Mouse (Mus musculus) left cerebral cortex, postnatal 10 days (tissue): Measurements from ENCODE around the gene Nod2. TPM values are rescaled to one million over a fixed set of nuclear protein-coding genes. Genes with fewer than 3 reads are reported as not detected.
"Not testable (repeated sequence)": the region's sequence is repeated elsewhere in the genome, so short reads cannot be mapped to it uniquely, and the experiment has no call there.

Experiments
- DNase-seq, 2 experiments: peaks; one replicate each; pipeline ENCODE4 v3.0.0; 2021 to 2022; ENCODE audit warnings: low spot score in 2 of 2, mixed read lengths in 1 of 2; ENCODE audit errors: extremely low spot score in 1 of 2
- intact Hi-C: fragments of 180-260 bp; cut with DNase I; formaldehyde crosslinking; loops from one replicate; pipeline ENCODE4 v1.15.1; 2025
- total RNA-seq, 2 experiments: library from RNA; stranded (reverse); gene quantifications; 2 replicates each; pipeline ENCODE4 v1.2.3; 2021

Gene Nod2
- total RNA-seq, 2 experiments from 2014 or later: 0.61 to 0.97 TPM

GRCm38 (mm10) chr8:88627265-88627991 is 19.7 kb upstream of the Nod2 start:
- intact Hi-C loops: loop anchor here (5.0 kb wide), 1 partner anchor 130 kb away; no protein-coding TSS in a partner anchor
- peak; percentile 64 to 92 for DNase-seq

DNA sequence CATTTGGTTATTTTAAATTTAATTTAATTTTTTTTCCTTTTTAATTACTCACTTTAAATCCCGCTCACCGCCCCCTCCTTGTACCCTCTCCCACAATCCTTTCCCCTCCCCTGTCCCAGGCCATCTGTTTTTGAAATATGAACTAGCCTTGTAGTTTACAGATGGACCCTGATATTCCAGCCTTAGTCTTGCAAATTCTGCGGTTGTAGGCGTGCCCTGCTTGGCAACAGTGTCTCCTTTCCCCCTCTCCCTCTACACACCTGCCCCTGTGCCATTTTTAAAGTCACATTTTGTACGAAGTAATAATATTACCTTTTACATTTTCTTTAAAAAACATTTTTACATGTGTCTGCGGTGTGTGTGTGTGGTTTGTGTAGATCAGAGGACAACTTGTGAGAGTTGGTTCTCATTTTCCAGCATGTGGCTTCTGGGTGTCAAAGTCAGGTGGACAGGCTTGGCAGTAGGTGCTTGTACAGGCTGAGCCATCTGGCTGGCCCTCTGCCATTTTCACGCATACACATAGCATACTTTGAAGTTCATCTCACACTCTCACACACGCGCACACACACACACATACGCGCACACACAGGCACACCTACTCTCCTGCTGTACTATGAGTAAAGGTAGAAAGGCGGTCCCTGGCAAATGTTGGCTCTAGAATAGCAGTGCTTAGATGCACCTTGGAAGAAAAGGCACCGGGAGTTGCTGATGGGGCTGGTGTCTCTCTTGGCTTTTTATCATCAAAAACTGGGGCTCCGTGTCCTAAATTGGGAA is 18.9 kb upstream of the Nod2 start:
- DNase-seq: peak in 1 of 2 experiments; percentile 63
- intact Hi-C loops: loop anchor here (2.0 to 5.0 kb wide), 2 partner anchors 69 to 129 kb away; partner anchors contain the start of gene Cyld

- intact Hi-C loops: no loop called here
- no peak for DNase-seq
Measured at GRCm38 (mm10) chr8:88630225-88630624, 16.9 kb upstream of the Nod2 start.

DNA sequence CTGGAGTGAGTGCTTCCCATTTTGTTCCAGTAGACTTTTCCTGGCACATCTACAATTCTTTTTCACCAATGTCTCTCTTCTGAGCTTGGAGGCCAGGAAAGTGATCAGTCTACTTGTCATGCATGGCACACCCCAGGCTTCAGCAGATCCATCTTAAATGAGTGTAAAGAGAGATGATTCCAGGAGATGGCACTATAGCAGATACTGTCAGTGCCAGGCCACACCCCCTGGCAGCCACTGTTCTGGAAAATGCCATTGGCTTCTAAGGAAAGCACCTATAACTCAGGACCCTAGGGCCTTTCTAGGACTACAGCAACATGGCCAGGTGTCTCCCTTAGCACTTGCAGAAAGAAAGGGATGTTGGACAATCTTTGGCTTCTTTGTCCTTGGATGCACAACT is 16.0 kb upstream of the Nod2 start:
- intact Hi-C loops: no loop called here
- DNase-seq: peak; percentile 38 to 58

- no peak for DNase-seq
- intact Hi-C loops: no loop called here
Measured at GRCm38 (mm10) chr8:88633343-88633765, 13.8 kb upstream of the Nod2 start.

DNA sequence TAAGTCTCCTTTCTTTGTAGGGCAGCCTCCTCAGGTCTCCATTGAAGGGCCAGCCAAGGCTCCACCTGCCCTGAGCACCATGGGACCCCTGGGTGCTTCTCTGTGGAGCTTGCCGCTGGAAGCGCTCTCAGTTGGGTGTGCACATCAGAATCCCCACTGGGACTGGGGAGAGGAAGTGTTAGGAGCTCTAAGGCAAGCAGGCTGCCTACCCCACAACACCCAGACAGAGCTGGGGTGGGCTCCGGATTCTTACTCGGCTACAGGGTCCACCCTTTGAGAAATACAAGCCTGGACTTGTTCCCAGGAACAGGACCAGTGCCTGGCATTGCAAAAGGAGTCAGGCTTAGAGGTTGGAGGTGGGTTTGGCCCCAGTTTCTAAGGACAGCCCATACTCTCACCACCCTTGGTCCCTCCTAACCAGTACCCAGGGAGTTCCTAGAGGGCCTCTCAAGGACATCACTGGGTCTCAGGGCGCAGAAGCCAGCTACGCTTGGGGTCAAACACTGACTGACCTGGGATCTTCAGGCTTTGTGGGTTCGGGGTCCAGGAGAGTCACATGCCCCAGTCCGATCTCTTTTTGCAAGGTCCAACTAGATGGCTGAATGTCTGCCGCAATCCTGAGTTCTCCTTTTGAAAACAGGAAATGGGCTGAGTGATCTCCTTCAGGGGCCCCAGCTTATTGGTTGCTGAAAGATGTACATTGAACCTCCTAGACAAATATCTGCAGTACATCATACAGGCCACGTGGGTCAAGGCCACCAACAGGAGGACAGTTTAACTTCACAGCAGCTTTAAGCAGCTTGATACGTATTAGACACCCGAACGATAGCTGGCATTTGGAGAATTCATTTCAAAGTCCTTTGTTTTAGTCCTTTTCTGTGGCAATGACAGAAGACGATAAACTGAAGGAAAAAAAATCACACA is 11.4 kb upstream of the Nod2 start, which contains the start of gene Snx20:
Gene Snx20 (minus strand): TSS at position 655 of the 924 bp plus-strand sequence.
- intact Hi-C loops: no loop called here
- DNase-seq: no peak

- intact Hi-C loops: no loop called here
Measured at GRCm38 (mm10) chr8:88637092-88638000, 9.8 kb upstream of the Nod2 start.

DNA sequence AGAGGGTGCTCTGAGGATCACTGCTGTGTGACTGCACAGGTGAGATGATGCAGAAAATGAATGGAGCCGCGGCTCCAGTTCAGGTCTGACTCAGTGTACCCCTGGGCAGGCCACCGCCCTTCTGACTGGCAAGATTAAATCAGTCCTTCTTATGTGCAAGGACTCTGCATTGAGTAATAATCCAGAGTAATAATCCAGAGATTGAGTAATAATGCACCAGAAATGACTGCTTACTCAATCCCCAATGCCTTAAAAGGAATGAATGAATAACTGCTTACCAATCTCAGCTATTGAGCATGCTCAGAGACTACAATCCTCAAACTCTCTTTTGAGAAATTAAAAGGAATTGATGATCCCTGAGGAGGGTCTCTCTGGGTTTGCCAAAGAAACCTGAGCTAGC is 8.2 kb upstream of the Nod2 start:
- intact Hi-C loops: no loop called here
- no peak for DNase-seq

More at GRCm38 (mm10) chr8:88637092-88638000, 9.8 kb upstream of the Nod2 start:
- DNase-seq: no peak

DNA sequence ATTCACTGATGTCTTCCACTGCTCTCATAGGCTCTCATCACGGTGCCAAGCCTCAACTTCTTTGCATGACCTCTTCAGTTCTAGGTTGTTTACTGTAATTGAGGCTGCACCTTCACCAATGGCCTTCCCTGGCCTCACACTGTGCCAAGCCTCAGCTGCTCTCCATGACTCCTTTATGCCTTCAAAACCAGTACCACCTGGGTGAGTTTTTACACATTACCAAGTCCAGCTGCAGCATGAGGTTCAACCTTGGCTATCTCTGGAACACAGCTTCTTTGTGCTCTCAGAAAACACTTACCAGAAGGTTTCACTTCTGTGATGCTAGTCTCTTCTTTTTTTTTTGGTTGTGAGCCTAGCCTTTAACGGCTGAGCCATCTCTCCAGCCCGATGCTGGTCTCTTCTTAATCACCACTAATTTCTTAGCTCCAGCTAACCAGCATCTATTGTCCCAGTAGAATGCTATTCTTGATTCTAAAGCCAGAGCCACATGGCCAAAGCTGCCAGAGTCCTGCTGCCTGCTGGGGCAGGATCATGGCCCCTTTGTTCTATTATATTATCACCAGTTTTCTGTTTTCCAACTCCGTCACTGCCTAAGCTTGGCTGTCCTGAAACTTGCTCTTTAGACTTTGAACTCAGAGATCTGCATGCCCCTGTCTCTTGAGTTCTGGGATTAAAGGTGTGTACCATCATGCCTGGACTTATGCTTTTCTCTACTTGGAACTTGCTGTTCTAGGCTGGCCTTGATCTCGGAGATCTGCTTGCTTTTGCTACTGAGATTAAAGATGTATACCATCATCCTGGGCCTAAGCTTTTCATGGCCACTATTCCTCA is 4.2 kb upstream of the Nod2 start:
- intact Hi-C loops: no loop called here

GRCm38 (mm10) chr8:88648322-88648721 is 1.2 kb downstream of the Nod2 start:
- intact Hi-C loops: no loop called here
- DNase-seq: no peak

More for the DNA sequence above, 4.2 kb upstream of the Nod2 start:
- no peak for DNase-seq

DNA sequence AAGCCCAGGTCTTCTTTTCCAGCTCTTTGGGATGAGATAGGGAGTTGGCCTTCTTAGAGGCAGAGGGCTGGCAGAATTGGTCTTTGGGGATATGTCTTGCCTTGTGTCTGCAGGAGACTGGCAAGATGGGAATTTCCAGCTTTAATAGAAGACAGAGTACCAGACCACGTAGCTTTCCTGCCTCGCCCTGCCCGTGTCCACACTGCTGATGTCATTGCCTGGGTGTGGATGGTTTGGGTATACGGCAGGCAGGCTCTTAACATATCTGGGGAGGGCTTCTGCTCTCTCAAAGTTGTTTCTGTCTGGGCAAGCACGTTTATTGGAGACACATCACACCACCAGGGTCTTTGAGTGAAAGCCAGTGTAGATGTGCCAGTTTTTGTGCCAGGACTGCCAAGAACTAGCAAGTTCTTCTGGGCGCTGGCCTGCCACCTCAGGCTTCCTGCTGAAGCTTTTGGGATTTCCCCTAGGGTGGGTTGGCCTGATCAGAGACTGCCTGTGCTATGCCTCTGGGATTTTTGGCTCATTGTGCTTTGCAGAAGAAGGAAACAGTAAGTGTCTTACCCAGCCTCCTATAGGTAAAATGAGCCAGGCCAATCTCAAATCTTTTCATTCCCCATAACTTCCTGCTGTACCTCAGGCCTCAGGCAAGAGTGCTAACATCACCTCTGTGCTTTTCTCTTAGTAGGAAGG is 3.0 kb downstream of the Nod2 start:
- intact Hi-C loops: no loop called here
- no peak for DNase-seq

DNA sequence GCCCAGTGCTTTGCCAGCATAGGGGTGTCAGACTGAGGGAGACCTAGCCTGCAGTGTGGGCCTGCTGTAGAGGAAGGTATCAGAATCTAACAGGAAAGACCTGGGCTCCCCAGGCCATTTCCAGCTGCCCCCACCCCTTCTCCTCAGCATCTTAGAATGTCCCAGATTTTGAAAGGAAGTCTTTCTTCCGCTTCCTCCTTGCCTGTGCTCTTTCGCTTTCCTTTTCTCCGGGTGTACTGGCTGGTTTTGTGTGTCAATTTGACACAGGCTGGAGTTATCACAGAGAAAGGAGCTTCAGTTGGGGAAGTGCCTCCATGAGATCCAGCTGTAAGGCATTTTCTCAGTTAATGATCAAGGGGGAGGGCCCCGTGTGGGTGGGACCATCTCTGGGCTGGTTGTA is 4.0 kb downstream of the Nod2 start:
- intact Hi-C loops, DNase-seq: not testable (repeated sequence)

DNA sequence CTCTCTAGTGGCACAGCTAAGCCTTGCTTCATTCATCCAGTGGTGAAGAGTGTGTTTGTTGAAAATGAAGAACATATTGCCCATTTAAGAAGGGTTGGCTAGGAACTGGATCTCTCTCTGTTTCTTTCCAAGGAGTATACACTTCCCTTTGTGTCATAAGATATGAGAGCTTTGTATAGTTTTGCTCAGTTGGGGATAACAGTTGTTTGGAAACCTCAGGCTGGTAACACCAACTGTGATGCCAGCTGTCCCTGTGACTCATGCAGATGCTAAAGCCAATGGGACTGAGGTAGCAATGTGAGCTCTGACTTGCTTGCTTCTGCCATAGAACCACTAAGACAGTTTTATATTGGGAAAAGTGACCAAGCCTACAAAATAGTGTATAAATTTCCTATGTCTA is 8.2 kb downstream of the Nod2 start:
- intact Hi-C loops: no loop called here
- DNase-seq: no peak

DNA sequence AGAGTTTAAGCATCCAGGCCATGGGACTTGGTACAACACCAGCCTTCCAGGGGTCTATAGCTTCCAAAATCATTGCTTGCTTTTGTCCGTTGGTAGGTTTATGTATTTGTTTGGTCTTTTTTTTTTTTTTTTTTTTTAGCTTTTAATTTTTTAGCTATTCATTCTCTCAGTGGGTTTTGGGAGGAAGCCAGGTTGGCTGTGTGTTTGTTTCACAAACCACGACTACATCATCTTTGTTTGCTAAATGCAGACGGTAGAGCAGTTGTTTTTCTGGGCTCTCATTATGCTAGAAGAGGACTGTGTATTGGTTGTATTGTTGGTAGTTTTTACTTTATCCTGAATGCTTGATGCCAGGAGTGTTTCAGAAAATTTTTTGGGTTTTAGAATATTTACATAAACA is 12.8 kb downstream of the Nod2 start:
- no peak for DNase-seq
- intact Hi-C loops: no loop called here

GRCm38 (mm10) chr8:88662401-88662821 is 15.3 kb downstream of the Nod2 start:
- intact Hi-C loops: no loop called here
- no peak for DNase-seq

GRCm38 (mm10) chr8:88664121-88664520 is 17.0 kb downstream of the Nod2 start:
- intact Hi-C loops: no loop called here
- no peak for DNase-seq

GRCm38 (mm10) chr8:88664947-88665346 is 17.8 kb downstream of the Nod2 start:
- DNase-seq: peak in 1 of 2 experiments; percentile 48
- intact Hi-C loops: no loop called here
